Mouse (Mus musculus): ENCODE results near the gene Golga5.

The Golga5 gene

GRCm38 (mm10) chr12:102468894-102469764 lies at the start of gene Golga5:
TSS of gene Golga5 (plus strand) at chr12:102469135.
- peak; percentile 98 for DNase-seq (ENCODE audit: low spot score)

DNA sequence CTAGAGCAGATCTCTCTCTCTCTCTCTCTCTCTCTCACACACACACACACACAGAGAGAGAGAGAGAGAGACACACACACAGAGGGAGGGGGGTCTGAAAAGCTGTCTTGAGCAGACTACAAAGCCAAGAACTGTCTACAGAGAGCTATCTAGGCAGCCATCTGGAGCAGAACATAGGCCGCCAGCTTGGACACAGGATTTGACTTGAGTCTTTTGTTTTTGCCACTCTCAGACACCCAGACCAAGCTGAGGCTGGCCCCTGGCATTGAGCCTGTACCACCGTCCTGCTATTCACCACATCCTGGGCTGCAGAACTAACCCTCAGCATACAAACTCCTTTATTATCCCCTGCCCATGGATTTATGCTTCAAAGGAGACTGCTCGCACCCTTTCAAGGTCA lies 49.4 kb upstream of the Golga5 start:
- DNase-seq (ENCODE audit: low spot score) = no peak

DNA sequence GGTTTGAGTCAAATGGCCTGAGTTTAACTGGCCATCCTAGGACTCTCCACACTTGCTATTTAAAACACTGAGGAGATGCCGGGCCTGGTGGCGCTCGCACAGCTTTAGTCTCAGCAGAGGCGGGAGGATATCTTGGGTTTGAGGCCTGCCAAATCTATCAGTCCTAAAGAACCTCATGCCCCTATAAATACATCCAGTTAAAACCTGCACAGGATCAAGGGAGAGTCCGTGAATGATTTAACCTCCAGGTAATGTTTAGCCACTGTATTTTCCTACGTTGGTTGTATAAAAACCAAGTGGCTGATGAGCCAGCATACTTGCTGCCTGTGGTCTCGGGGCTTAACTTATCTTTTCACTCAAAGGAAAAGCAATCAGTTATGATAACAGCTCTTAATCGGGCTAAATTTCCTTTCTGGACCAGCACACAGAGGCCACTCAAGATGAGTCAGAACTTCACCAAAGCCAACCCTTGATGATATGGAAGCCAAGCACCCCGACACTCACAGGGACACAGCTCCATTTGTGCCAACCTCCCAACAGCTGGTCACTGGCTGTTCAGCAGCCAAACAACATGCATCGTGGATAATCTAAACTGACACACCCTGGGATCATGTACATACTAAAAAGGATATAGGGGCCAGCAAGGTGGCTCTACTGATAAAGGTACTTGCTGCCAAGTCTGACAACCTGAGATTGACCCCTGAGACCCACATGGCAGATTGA lies 48.6 kb upstream of the Golga5 start:
- no peak for DNase-seq (ENCODE audit: low spot score)

- peak; percentile 42 for DNase-seq (ENCODE audit: low spot score)
Observed at GRCm38 (mm10) chr12:102422065-102422464, 46.9 kb upstream of the Golga5 start.

GRCm38 (mm10) chr12:102422623-102423320 lies 46.2 kb upstream of the Golga5 start:
- DNase-seq (ENCODE audit: low spot score) = no peak

DNA sequence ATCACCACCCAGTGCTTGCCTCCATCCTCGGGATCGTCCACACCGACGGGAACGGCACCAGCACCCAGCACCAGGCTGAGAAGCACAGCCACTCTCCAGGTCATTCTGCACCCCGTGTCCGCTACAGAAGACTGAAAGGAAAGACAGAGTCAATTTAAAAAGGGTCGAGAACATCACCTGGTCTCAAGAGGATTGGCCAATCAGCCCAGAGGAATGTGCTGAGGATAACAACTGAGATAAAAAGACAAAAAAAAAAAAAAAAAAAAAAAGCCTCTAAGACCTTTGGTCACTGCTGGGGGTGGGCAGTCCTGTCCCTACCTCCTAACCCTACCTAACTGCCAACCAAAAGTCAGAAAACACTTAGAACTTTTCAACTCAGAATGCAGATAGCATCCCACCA lies 45.3 kb upstream of the Golga5 start:
- DNase-seq (ENCODE audit: low spot score) = no peak

- no peak for DNase-seq (ENCODE audit: low spot score)
Observed at GRCm38 (mm10) chr12:102424456-102424855, 44.5 kb upstream of the Golga5 start.

DNA sequence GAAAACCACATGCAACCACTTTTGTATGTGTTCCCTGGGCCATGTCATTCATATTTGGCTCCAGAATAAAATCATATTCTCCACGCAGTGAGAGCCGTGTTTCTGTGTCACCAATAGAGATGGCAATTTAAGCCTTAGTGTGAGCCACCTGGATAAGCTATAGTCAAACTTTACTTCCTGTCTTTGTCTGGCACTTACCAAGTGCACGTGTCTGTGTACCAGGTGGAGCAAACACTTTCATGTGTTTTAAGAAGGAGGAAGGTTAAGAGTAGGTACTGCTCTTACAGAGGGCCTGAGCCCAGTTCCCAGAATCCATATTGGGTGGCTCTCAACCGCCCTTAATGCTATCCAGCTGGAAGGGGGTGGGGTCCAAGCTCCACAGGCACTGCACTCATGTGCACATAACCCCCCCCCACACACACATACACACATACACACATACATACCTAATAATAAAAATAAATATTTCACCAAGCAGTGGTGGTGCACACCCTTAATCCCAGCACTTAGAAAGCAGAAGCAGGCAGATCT lies 43.8 kb upstream of the Golga5 start:
- DNase-seq (ENCODE audit: low spot score) = no peak

GRCm38 (mm10) chr12:102426285-102426684 lies 42.6 kb upstream of the Golga5 start:
- no peak for DNase-seq (ENCODE audit: low spot score)

GRCm38 (mm10) chr12:102429656-102430055 lies 39.3 kb upstream of the Golga5 start:
- no peak for DNase-seq (ENCODE audit: low spot score)

- no peak for DNase-seq (ENCODE audit: low spot score)
Observed at GRCm38 (mm10) chr12:102430228-102430627, 38.7 kb upstream of the Golga5 start.

DNA sequence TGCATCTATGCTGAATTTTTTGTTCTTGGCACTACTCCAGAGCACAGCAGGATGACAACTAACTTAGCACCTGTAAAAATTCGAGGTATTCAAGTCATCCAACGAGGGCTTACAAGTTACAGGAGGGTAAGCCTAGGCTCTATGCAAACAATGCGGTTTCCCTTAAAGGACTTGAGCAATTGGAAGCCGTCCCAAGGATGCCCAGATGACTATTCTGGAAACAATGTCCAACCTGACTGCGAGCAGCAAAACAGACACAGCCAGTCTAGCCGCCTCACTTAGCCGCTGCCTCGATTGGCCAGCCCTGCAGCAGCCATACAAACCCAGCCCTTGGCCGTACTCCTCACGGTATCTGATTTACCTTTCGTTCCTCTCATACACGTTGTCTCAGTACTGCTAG lies 36.7 kb upstream of the Golga5 start:
- no peak for DNase-seq (ENCODE audit: low spot score)

- DNase-seq (ENCODE audit: low spot score) = no peak
Observed at GRCm38 (mm10) chr12:102434107-102434506, 34.8 kb upstream of the Golga5 start.

DNA sequence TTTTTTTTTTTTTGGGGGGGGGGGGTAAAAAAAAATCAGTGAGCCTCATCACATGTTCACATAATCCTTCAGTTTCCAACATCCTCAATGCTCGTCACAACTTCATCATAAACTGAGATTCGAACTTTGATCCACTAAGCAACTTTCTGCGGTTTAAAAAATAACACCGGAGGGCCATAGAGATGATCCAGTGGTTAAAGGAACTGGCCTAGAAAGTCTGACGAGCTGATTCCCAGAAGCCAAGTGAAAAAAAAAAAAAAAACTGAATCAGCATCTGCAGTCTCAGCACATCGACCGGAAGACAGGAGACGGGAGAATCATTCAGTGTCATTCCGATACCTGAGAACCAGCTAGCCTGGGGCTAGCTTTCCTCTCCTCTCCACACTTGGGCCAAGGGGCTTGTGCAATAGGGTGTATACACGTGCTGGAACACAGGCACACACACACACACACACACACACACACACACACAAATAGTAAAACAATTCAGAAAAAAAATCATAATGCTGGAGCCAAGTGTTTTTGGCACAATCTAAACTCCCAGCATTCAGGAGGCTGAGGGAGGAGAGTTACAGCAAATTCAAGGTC lies 31.9 kb upstream of the Golga5 start:
- no peak for DNase-seq (ENCODE audit: low spot score)

DNA sequence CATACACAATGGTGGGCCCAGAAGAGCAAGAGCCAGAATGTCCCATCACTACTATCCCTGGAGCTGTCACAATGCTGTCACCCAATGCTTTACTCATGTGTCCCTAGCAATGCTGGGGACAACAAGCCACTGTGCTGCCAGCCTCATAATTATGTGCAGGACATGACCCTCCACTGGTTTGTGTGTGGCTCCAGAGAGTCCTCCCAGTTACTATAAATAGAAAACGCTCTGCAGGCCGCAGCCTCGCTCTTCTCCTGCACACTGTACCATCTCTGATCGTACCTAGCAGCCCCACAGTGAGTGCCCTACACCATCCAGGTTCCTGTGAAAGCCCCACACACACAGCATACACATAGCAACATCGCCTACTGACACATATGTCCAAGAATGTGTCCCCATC lies 31.0 kb upstream of the Golga5 start:
- DNase-seq (ENCODE audit: low spot score) = no peak

- DNase-seq (ENCODE audit: low spot score) = no peak
Observed at GRCm38 (mm10) chr12:102438983-102439631, 29.8 kb upstream of the Golga5 start.

- DNase-seq (ENCODE audit: low spot score) = peak; percentile 98
Observed at GRCm38 (mm10) chr12:102439632-102440023, 29.3 kb upstream of the Golga5 start, which contains the start of gene Lgmn. TSS of gene Lgmn (minus strand) at chr12:102439813.

- no peak for DNase-seq (ENCODE audit: low spot score)
Observed at GRCm38 (mm10) chr12:102440551-102440950, 28.4 kb upstream of the Golga5 start.

DNA sequence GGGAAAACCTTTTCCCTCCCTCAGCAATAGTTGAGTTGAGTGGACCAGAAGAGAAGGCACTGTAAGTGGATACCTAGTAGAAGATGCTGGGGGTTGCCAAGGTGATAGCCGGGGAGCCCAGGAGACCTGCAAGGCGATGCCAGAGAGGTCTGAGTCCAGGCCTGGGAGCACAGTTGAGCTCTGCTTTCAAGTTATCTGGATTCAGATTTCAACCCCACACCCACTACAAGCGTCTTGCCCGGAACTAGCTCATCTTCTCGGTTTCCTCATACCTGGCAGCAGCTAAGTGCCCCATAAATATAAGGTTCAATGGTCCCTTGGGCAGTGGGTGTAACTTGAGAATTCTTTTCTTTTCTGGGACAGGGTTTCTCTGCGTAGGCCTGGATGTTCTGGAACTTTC lies 27.8 kb upstream of the Golga5 start:
- no peak for DNase-seq (ENCODE audit: low spot score)

DNA sequence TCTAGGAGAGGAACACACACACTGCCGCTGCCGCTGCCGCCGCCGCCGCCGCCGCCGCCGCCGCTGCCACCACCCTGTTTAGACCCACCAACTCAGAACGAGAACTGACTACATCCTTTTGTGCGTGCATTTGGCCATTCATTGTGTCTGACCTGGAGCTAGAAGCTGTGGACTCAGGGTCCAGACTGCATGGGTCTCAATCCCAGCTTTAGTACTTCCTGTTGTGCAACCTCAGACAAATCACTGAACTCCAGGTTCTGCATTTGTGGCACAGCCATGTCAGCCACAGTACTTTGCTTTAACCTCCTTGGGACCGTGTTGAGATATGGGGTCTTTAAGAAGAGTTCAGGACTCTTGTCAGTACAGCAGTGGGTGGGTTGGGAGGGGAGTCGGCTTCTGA lies 26.3 kb upstream of the Golga5 start:
- DNase-seq (ENCODE audit: low spot score) = no peak

GRCm38 (mm10) chr12:102443676-102444075 lies 25.3 kb upstream of the Golga5 start:
- DNase-seq (ENCODE audit: low spot score) = no peak
